Mouse (Mus musculus): ENCODE data around the gene Pctp.

The Pctp gene

GRCm38 (mm10) chr11:90002231-90002986, at the start of gene Pctp:
Gene Pctp (minus strand): TSS chr11:90002894.
- DNase-seq (ENCODE audit: extremely low read depth, low read depth) = peak; percentile 72

GRCm38 (mm10) chr11:90050016-90050415, 47.3 kb upstream of the Pctp start:
- no peak for DNase-seq (ENCODE audit: extremely low read depth, low read depth)

- DNase-seq (ENCODE audit: extremely low read depth, low read depth) = no peak
These were observed 44.6 kb upstream of the Pctp start for GRCm38 (mm10) chr11:90047271-90047670.

- DNase-seq (ENCODE audit: extremely low read depth, low read depth) = no peak
These were observed 43.5 kb upstream of the Pctp start for GRCm38 (mm10) chr11:90046211-90046610.

- DNase-seq (ENCODE audit: extremely low read depth, low read depth) = no peak
These were observed 41.8 kb upstream of the Pctp start for GRCm38 (mm10) chr11:90044459-90044858.

- DNase-seq (ENCODE audit: extremely low read depth, low read depth) = no peak
These were observed 35.3 kb upstream of the Pctp start for GRCm38 (mm10) chr11:90038022-90038421.

GRCm38 (mm10) chr11:90036416-90036815, 33.7 kb upstream of the Pctp start:
- DNase-seq (ENCODE audit: extremely low read depth, low read depth) = no peak

- no peak for DNase-seq (ENCODE audit: extremely low read depth, low read depth)
These were observed 32.8 kb upstream of the Pctp start for GRCm38 (mm10) chr11:90035532-90035931.

GRCm38 (mm10) chr11:90034646-90035045, 32.0 kb upstream of the Pctp start:
- DNase-seq (ENCODE audit: extremely low read depth, low read depth) = no peak

GRCm38 (mm10) chr11:90033442-90033841, 30.7 kb upstream of the Pctp start:
- DNase-seq (ENCODE audit: extremely low read depth, low read depth) = no peak

- DNase-seq (ENCODE audit: extremely low read depth, low read depth) = no peak
These were observed 30.1 kb upstream of the Pctp start for GRCm38 (mm10) chr11:90032807-90033206.

- no peak for DNase-seq (ENCODE audit: extremely low read depth, low read depth)
These were observed 28.4 kb upstream of the Pctp start for GRCm38 (mm10) chr11:90031076-90031475.

GRCm38 (mm10) chr11:90030557-90030956, 27.9 kb upstream of the Pctp start:
- no peak for DNase-seq (ENCODE audit: extremely low read depth, low read depth)

- no peak for DNase-seq (ENCODE audit: extremely low read depth, low read depth)
These were observed 27.2 kb upstream of the Pctp start, which contains the start of gene Tmem100 for GRCm38 (mm10) chr11:90029841-90030398. Gene Tmem100 (plus strand): TSS chr11:90030348.

GRCm38 (mm10) chr11:90029354-90029753, 26.7 kb upstream of the Pctp start:
- peak; percentile 46 for DNase-seq (ENCODE audit: extremely low read depth, low read depth)

GRCm38 (mm10) chr11:90028746-90029145, 26.1 kb upstream of the Pctp start:
- no peak for DNase-seq (ENCODE audit: extremely low read depth, low read depth)

- DNase-seq (ENCODE audit: extremely low read depth, low read depth) = no peak
These were observed 24.5 kb upstream of the Pctp start for GRCm38 (mm10) chr11:90027216-90027615.

GRCm38 (mm10) chr11:90026802-90027174, 24.1 kb upstream of the Pctp start:
- DNase-seq (ENCODE audit: extremely low read depth, low read depth) = no peak

GRCm38 (mm10) chr11:90025891-90026801, 23.5 kb upstream of the Pctp start:
- no peak for DNase-seq (ENCODE audit: extremely low read depth, low read depth)

GRCm38 (mm10) chr11:90019161-90019560, 16.5 kb upstream of the Pctp start:
- no peak for DNase-seq (ENCODE audit: extremely low read depth, low read depth)

GRCm38 (mm10) chr11:90015281-90015680, 12.6 kb upstream of the Pctp start:
- DNase-seq (ENCODE audit: extremely low read depth, low read depth) = no peak

- DNase-seq (ENCODE audit: extremely low read depth, low read depth) = no peak
These were observed 11.0 kb upstream of the Pctp start for GRCm38 (mm10) chr11:90013657-90014056.
